Mouse (Mus musculus) T-helper 17 cell (primary cell): Measurements from ENCODE around the gene Slc2a12.

ENCODE experiments used
- in situ Hi-C, 2 experiments: fragments of 300-600 bp; cut with MboI, MseI; formaldehyde crosslinking; loops; 1 replicate in 1 of 2; 2 replicates in 1 of 2; pipeline ENCODE4 v1.15.1; 2025; ENCODE audit warnings: high pct_unique_total_duplicates in 2 of 2

Gene Slc2a12

DNA sequence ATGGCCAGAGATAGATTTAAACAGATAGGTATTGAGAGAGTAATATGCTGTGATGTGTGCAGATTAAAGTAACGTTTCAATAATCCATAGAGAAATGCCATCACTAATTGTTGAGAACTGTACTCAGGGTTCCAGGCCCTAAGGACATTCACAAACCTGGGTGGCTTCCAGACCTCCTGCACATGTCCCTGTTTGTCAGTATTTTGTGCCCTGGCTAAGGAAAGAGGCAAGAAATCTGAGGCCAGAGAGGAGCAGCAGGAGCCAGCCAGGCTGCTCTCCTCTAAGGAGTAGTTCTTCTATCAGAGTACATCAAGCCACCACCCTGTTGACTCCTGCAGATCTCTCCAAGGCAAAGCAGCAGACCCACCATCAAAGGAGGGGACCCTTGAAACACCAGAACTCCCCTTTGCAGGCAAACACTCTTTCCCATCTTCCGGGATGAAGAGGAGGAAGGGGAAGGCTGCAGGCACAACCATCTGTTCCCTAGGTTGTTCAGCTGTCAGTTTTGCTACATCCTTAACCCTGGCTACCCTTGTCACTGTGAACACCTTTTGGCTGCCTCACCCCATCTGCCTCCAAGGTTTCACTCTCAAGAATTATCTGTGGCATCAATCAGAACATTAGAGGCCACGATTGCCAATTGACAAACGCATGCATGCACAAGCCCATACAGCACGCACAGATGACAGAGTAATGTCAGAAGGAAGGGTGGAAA lies 15.6 kb downstream of the Slc2a12 start:
- in situ Hi-C loops = loop anchor here in 1 of 2 experiments (10.0 kb wide), 1 partner anchor 394 kb away; no protein-coding TSS in a partner anchor

- in situ Hi-C loops = loop anchor here in 1 of 2 experiments (10.0 kb wide), 1 partner anchor 386 kb away; no protein-coding TSS in a partner anchor
Observed at GRCm38 (mm10) chr10:22668509-22668908, 23.7 kb downstream of the Slc2a12 start.

DNA sequence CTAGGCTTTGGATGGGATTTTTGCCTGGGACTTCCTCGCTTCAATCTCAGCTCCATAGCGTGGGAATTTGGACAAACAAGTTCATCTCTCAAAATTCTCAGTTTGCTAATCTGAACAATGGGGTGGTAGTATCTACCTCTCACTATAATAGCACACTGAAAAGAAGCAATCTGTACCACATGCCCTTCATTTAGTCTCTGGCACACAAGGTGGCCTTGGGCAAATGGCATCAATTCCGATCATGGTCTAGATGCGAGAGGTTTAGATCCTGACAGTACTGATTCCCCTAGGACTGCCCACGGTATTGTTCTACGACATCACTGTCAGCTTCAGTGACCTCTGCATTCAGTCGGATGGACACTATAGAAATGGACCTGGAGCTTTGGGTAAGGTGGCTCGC lies 29.4 kb downstream of the Slc2a12 start:
- in situ Hi-C loops = loop anchor here in 1 of 2 experiments (10.0 kb wide), 1 partner anchor 1001 kb away; no protein-coding TSS in a partner anchor

- in situ Hi-C loops = loop anchor here in 1 of 2 experiments (10.0 kb wide), 1 partner anchor 999 kb away; no protein-coding TSS in a partner anchor
Observed at GRCm38 (mm10) chr10:22675848-22676630, 31.2 kb downstream of the Slc2a12 start.

DNA sequence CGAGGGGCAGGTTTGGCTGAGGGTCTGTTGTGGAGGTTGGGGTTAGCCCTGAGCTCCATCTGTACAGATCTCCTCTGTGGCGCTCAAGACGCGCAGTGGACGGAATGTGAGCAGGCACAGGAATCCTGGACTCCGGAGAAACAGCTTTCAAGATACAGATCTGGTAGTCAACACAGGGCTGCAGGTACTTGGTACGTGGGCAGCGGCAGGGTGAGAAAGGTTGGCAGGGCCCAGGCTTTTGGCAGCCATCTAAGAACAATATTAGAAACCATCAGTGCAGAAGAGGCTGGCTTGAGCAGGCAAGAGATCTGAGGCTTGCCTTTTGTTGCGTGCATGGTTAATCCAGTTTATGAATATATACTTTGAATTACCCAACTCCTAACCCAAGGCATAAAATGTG lies 51.4 kb downstream of the Slc2a12 start:
- in situ Hi-C loops = loop anchor here in 1 of 2 experiments (10.0 kb wide), 1 partner anchor 571 kb away; no protein-coding TSS in a partner anchor

DNA sequence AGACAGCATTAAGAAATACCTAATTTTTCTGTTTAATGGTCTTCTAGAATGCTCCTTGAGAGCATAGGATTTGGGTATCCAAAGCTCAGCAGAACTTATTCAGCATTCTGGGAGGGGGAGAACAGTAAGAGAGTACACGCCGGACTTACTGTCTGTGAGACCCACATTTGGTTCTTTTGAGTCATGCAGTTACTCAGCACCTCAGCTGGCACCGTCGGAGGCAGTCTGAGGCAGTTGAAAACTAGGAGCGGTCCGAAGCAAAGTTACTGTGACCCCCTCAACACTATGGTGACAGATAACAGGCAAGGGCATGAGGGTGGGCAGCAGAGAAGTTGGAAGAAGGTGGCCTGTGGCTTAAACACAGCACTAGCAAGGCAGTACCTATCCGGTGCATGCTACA lies 52.1 kb downstream of the Slc2a12 start:
- in situ Hi-C loops = loop anchor here in 1 of 2 experiments (10.0 kb wide), 1 partner anchor 572 kb away; no protein-coding TSS in a partner anchor

GRCm38 (mm10) chr10:22698158-22698953 lies 53.5 kb downstream of the Slc2a12 start:
- in situ Hi-C loops = loop anchor here in 1 of 2 experiments (10.0 kb wide), 1 partner anchor 574 kb away; no protein-coding TSS in a partner anchor

DNA sequence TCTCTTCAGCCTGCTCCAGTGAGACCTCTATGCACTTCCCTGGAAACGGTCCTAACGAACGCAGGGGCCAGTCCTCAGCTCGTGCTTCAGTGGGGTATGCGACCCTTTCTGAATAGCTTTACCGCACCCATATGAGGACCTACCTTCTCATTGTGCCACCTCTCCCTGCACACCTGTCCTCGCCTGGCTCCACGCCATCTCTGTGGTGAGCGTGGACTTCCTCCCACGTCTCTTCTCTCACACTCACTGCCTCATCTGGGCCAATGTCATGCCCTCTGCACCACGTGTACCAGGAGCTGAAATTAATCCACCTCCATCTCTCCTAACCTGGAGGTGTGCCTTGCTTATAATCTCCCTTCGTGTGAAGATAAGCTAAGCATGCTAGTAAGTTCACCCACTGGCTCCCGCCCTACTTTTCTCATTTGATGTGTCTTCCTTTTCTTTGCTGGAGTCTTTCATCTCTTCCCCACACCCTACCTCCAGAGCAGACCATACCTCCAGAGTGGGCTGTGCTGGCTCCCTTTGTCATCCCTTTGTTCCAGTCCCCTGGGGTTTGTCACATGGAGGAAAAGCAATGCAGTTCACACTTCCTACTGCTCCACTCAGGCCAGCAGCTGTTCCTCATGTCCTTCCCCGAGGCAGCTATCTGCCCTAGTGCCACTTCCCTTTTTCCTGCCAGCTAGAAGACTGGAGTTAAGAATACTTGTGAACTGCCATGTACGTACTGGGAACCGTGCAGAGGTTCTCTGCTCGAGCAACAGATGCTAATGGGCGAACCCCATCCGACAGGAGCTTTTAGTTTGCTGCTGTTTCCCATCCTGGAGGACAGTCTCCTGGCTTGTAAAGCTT lies 54.9 kb downstream of the Slc2a12 start:
- in situ Hi-C loops = loop anchor here in 1 of 2 experiments (10.0 to 25.0 kb wide), 3 partner anchors 575 to 1405 kb away; partner anchors contain the start of genes Taar8c and Taar9

DNA sequence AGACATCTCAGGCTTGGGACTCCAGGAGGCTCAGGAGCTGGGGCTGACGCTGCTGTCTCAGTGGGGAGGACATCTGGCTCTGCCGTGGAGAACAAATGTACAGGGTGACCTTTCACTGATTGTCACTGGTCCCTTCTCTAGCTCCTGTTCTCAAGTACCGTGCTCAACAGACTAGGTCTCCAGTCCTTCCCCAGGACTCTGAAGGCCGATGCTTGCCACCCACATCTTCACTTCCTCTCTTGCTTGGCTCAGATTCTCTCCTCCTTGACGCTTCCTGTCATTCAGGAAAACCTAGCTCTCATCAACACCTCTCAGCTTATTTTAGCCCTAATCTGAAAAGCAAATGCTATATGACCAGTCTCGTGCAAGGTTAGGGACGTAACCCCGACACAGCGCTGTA lies 56.0 kb downstream of the Slc2a12 start:
- in situ Hi-C loops = loop anchor here in 1 of 2 experiments (10.0 to 25.0 kb wide), 2 partner anchors 1288 to 1404 kb away; partner anchors contain the start of genes Taar8c and Taar9

DNA sequence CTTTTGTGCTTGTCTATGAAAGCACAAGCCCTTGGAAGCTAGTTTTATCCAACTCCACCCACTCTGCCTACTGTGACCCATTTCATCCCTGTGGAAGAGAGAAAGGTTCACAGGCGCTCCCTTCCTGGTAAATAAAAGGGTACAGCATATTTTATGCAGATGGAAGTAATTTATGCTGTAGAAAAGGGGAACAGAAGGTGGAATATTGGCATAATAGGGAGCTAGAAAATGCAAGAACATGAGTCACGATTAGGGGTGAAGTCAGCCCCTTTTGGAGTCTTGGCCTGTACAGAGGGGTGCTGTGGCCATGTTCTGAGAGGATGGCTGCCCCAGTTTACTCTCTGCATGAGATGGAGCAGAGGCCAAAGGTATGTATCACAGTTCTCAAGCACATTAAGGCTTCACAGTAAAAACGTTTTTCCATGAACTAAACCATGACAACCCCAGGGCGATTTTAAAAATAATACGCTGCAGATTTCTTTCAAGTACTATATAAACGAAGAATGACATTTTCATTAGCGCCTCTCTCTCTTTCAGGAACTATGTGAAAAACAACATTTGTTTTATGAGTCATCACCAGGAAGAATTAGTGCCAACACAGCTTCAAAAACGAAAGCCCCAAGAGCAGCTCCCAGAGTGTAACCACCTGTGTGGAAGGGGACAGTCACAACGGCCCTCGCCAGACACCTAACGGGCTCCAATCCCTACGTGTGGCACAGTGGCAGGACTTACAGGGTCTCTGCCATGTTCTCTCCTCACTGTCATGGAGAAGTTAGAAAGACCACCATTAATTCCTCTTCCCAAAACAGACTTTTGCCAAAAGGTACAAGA lies 56.9 kb downstream of the Slc2a12 start:
- in situ Hi-C loops = loop anchor here in 1 of 2 experiments (10.0 to 25.0 kb wide), 2 partner anchors 1289 to 1403 kb away; partner anchors contain the start of genes Taar8c and Taar9

GRCm38 (mm10) chr10:22703844-22704243 lies 59.0 kb downstream of the Slc2a12 start:
- in situ Hi-C loops = loop anchor here in 1 of 2 experiments (10.0 to 25.0 kb wide), 2 partner anchors 1292 to 1401 kb away; partner anchors contain the start of genes Taar8c and Taar9

DNA sequence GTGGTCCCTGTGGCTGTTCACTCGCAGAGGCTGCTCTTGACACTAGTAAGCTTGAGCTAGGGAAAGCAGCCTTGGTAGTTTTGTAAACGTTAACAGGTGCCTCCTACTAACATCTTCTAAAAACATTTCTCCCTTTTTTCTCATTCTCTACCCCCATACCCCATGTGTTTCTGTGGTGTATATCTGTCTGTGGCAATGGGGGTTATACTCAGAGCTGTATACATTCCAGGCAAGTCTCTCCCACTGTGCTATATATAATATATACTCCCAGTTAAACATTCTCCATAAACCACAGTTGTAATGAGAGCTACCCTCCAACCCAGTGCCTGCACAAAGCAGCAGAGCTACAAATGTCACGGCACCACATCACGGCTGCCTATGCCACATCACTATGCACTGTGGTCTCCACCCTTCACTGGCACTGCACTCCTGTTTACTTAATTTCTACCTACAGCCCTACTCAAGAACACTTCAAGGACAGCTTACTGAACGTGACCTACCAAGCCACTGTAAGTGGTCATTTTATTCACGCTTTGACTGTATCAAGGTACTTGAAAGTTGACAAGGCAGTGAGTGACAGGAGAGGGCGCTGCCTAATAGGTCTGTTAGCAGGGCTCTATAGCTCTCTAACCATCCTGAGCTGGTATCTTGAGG lies 63.5 kb downstream of the Slc2a12 start:
- in situ Hi-C loops = loop anchor here in 1 of 2 experiments (10.0 to 25.0 kb wide), 2 partner anchors 1296 to 1396 kb away; partner anchors contain the start of genes Taar8c and Taar9

- in situ Hi-C loops = loop anchor here in 1 of 2 experiments (10.0 to 25.0 kb wide), 2 partner anchors 1015 to 1298 kb away; no protein-coding TSS in a partner anchor
Observed at GRCm38 (mm10) chr10:22710173-22710777, 65.5 kb downstream of the Slc2a12 start.

DNA sequence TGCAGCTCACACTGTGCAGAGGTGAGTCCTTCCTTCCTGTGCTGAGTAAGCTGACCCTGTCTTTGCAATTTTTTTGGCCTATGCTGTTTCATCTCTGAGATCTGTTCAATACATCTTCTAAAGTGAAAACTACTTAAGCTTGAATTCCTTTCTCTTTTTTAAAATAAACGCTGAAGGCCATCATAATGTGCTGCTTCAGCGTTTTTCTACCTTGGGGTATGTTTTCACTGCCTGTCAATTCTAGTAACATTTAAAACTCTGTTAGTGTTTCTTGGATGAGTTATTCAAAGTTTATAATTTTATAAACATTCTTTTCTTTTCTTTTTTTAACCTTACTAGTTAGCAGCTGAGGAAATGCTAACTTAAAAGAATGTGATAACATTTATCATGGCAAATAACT lies 68.1 kb downstream of the Slc2a12 start:
- in situ Hi-C loops = loop anchor here in 1 of 2 experiments (10.0 to 25.0 kb wide), 2 partner anchors 1018 to 1301 kb away; no protein-coding TSS in a partner anchor

DNA sequence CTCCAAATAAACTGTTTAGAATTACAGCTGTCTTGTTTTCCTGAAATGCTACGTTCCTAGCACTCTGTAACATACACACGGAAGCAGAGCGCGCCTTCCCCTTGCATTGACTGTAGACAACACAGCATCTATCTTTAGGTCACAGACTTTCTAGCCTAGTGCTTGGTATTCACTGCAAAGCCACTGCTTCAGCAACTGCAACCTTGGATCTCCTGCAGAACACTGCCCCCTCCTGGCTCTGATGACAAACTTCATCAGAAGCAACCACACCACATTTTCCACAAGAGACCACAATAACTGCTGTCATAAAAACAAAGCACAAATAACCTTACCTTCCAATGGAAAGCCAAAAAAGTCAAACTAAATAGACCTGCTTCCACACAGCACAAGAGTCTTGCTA lies 69.7 kb downstream of the Slc2a12 start:
- in situ Hi-C loops = loop anchor here in 1 of 2 experiments (10.0 to 25.0 kb wide), 2 partner anchors 1020 to 1302 kb away; no protein-coding TSS in a partner anchor

DNA sequence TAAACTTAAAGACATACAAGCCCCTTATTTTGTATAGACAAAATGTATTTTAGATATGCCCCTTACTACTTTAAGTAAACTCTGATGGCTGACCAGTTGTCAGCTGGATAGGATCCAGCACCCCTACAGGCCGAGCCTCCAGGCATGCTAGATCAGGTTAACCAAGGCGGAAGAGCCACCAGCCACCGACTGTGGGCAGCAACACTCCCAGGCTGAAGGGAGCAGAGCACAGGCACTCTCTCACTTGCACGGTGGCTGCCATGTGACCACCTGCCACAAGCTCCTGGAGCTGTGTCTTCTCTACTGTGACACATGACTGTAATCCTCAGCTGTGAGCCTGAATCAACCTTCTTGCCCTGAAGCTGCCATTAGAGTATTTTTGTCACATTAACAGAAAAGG lies 73.7 kb downstream of the Slc2a12 start:
- in situ Hi-C loops = loop anchor here in 1 of 2 experiments (5.0 to 25.0 kb wide), 3 partner anchors 66 to 1306 kb away; no protein-coding TSS in a partner anchor

- in situ Hi-C loops = loop anchor here (10.0 to 25.0 kb wide), 2 partner anchors 1064 to 1309 kb away; partner anchors contain the start of gene Rps12 (in 1 of the 2)
Observed at GRCm38 (mm10) chr10:22720781-22721529, 76.1 kb downstream of the Slc2a12 start.
